Mouse (Mus musculus): ENCODE results near the gene Vsig1. TPM values are rescaled to one million over a fixed set of nuclear protein-coding genes. Genes with fewer than 3 reads are reported as not detected.

Gene Vsig1
- polyA plus RNA-seq, 1 experiment from 2014 or later: not detected

GRCm38 (mm10) chrX:140956959-140957358 lies 49.6 kb downstream of the Vsig1 start:
- in situ Hi-C loops (cut with MboI; ENCODE audit: low pct_unique_long_range_greater_than_20kb): no loop called here
- ChIA-PET POLR2A (no interaction called here), CTCF (interaction anchor here (1.3 to 1.4 kb wide), 2 partner anchors 16 to 27 kb away, joined by 4 to 5 read pairs; no protein-coding TSS in a partner anchor)
- TF ChIP-seq CTCF (IDR thresholded peaks at IDR 0.05): no peak
- ATAC-seq: peak; percentile 42
- DNase-seq (ENCODE audit: low read depth, low spot score): no peak
- H3K27me3 ChIP-seq: no peaks in the 10 kb centered on the region

- in situ Hi-C loops (cut with MboI; ENCODE audit: low pct_unique_long_range_greater_than_20kb): no loop called here
- TF ChIP-seq CTCF (IDR thresholded peaks at IDR 0.05): no peak
- peaks cover 5% of the 10 kb centered on the region for H3K27me3 ChIP-seq
- ATAC-seq: no peak
- ChIA-PET POLR2A (no interaction called here), CTCF (no interaction called here)
- no peak for DNase-seq (ENCODE audit: low read depth, low spot score)
Observed at GRCm38 (mm10) chrX:140978943-140979342, 71.5 kb downstream of the Vsig1 start.

GRCm38 (mm10) chrX:140979546-140979945 lies 72.1 kb downstream of the Vsig1 start:
- no peak for DNase-seq (ENCODE audit: low read depth, low spot score)
- ChIA-PET POLR2A (no interaction called here), CTCF (no interaction called here)
- no peak for TF ChIP-seq CTCF (IDR thresholded peaks at IDR 0.05)
- in situ Hi-C loops (cut with MboI; ENCODE audit: low pct_unique_long_range_greater_than_20kb): no loop called here
- peaks cover 5% of the 10 kb centered on the region for H3K27me3 ChIP-seq
- ATAC-seq: no peak

GRCm38 (mm10) chrX:140980163-140980562 lies 72.8 kb downstream of the Vsig1 start:
- ATAC-seq (no peak), DNase-seq (ENCODE audit: low read depth, low spot score) (no peak)
- ChIA-PET CTCF (no interaction called here), POLR2A (no interaction called here)
- H3K27me3 ChIP-seq: peaks cover 5% of the 10 kb centered on the region
- TF ChIP-seq CTCF (IDR thresholded peaks at IDR 0.05): no peak
- in situ Hi-C loops (cut with MboI; ENCODE audit: low pct_unique_long_range_greater_than_20kb): no loop called here

- in situ Hi-C loops (cut with MboI; ENCODE audit: low pct_unique_long_range_greater_than_20kb): no loop called here
- no peak for TF ChIP-seq CTCF (IDR thresholded peaks at IDR 0.05)
- POLR2A ChIA-PET: no interaction called here
- DNase-seq (ENCODE audit: low read depth, low spot score) (no peak), ATAC-seq (peak; percentile 49)
- peaks cover 2% of the 10 kb centered on the region for H3K27me3 ChIP-seq
- CTCF ChIA-PET: interaction anchor here (1.6 to 2.0 kb wide), 2 partner anchors 12 to 26 kb away, joined by 5 read pairs; partner anchors contain the start of genes Atg4a and Psmd10
Observed at GRCm38 (mm10) chrX:140983206-140983960, 76.0 kb downstream of the Vsig1 start.

- POLR2A ChIA-PET: no interaction called here
- H3K27me3 ChIP-seq: no peaks in the 10 kb centered on the region
- no peak for TF ChIP-seq CTCF (IDR thresholded peaks at IDR 0.05)
- in situ Hi-C loops (cut with MboI; ENCODE audit: low pct_unique_long_range_greater_than_20kb): no loop called here
- ATAC-seq: no peak
- no peak for DNase-seq (ENCODE audit: low read depth, low spot score)
- CTCF ChIA-PET: interaction anchor here (1.6 kb wide), 1 partner anchor 28 kb away, joined by 5 read pairs; the partner anchor contains the start of genes Atg4a and Psmd10
Observed at GRCm38 (mm10) chrX:140984795-140985194, 77.4 kb downstream of the Vsig1 start.

- in situ Hi-C loops (cut with MboI; ENCODE audit: low pct_unique_long_range_greater_than_20kb): no loop called here
Observed at GRCm38 (mm10) chrX:140985256-140985655, 77.8 kb downstream of the Vsig1 start.

More at GRCm38 (mm10) chrX:140985256-140985655, 77.8 kb downstream of the Vsig1 start:
- ChIA-PET CTCF (no interaction called here), POLR2A (no interaction called here)
- ATAC-seq (no peak), DNase-seq (ENCODE audit: low read depth, low spot score) (no peak)
- no peaks in the 10 kb centered on the region for H3K27me3 ChIP-seq
- TF ChIP-seq CTCF (IDR thresholded peaks at IDR 0.05): no peak

Other genes starting within 250 kb of the Vsig1 start
- gene Mid2, start 243.0 kb upstream of the Vsig1 start, polyA plus RNA-seq (2021): 14.5 TPM
- not detected for gene Tex13b, start 94.2 kb upstream of the Vsig1 start, polyA plus RNA-seq (2021)
- gene Psmd10, start 49.1 kb downstream of the Vsig1 start, polyA plus RNA-seq (2021): 77.6 TPM
- 18.3 TPM for gene Atg4a, start 49.3 kb downstream of the Vsig1 start, polyA plus RNA-seq (2021)